Comparison of ENCODE assay signal across 27 mouse cellular contexts in genomic region chr2:18963286-18964040, GRCm38 (mm10). TPM values are rescaled to one million over a fixed set of nuclear protein-coding genes. Genes with fewer than 3 reads are reported as not detected.
DNase-seq lines count a peak whose midpoint lies in the region; ATAC-seq and TF ChIP-seq lines count a peak whose summit lies in the region.
"Had no signal": no experiment of that assay in that cellular context is flagged by ENCODE, and none has a peak within 500 bp of the region (broad histone marks: within the 10 kb centered on the region; RNA-seq: fewer than 3 reads in every experiment).

No protein-coding gene starts in this region.

- no peak for TF ChIP-seq EP300 in stomach, postnatal 0 days (optimal IDR thresholded peaks at IDR 0.05)

- H3K4me3 ChIP-seq in forebrain, embryonic 13.5 days = no peak overlapping the region
- H3K4me3 ChIP-seq in forebrain, embryonic 11.5 days (ENCODE audit: low read depth, low read length) = no peak overlapping the region
- no peak overlapping the region for H3K4me3 ChIP-seq in stomach, embryonic 15.5 days (replicated peaks)
- no peak overlapping the region for H3K4me3 ChIP-seq in stomach, postnatal 0 days (ENCODE audit: low read depth, low read length)
- no peak overlapping the region for H3K4me3 ChIP-seq in limb, embryonic 10.5 days
- H3K4me3 ChIP-seq: embryonic facial prominence, embryonic 15.5 days; heart, adult 2 months; heart, embryonic 12.5 days; hindbrain, embryonic 15.5 days; kidney, embryonic 15.5 days; layer of hippocampus, adult 2 months had no signal

- WGBS in forebrain, embryonic 13.5 days = 84% methylated on average over 13 of the region's 13 CpGs
- WGBS in forebrain, embryonic 11.5 days = 77% methylated on average over 13 of the region's 13 CpGs
- 83% methylated on average over 13 of the region's 13 CpGs for WGBS in stomach, embryonic 15.5 days
- 78% methylated on average over 13 of the region's 13 CpGs for whole genome bisulfite sequencing in stomach, postnatal 0 days
- 80% methylated on average over 13 of the region's 13 CpGs for WGBS in limb, embryonic 10.5 days

- H3K4me1 ChIP-seq in forebrain, embryonic 13.5 days = 0 out of 2 replicates have a peak, but pooled peaks cover 6% of the 10 kb centered on the region
- H3K4me1 ChIP-seq in forebrain, embryonic 11.5 days (replicated peaks; ENCODE audit: control insufficient read depth, insufficient read depth, low read length) = no peaks in the 10 kb centered on the region
- no peaks in the 10 kb centered on the region for H3K4me1 ChIP-seq in stomach, embryonic 15.5 days
- no peaks in the 10 kb centered on the region for H3K4me1 ChIP-seq in stomach, postnatal 0 days (replicated peaks; ENCODE audit: control insufficient read depth, insufficient read depth)
- H3K4me1 ChIP-seq in limb, embryonic 10.5 days = peaks cover 31% of the 10 kb centered on the region
- H3K4me1 ChIP-seq: hindbrain, embryonic 15.5 days had no signal

- no peak overlapping the region for H3K4me2 ChIP-seq in forebrain, embryonic 13.5 days
- H3K4me2 ChIP-seq in forebrain, embryonic 11.5 days (ENCODE audit: low read depth, low read length, severe bottlenecking) = no peak overlapping the region
- H3K4me2 ChIP-seq in stomach, embryonic 15.5 days = no peak overlapping the region
- no peak overlapping the region for H3K4me2 ChIP-seq in stomach, postnatal 0 days (replicated peaks; ENCODE audit: low read depth)
- H3K4me2 ChIP-seq: embryonic facial prominence, embryonic 15.5 days; heart, embryonic 12.5 days; hindbrain, embryonic 15.5 days; kidney, embryonic 15.5 days had no signal

- H3K27me3 ChIP-seq in forebrain, embryonic 13.5 days = no peaks in the 10 kb centered on the region
- no peaks in the 10 kb centered on the region for H3K27me3 ChIP-seq in forebrain, embryonic 11.5 days (ENCODE audit: control insufficient read depth, insufficient read depth, low read length)
- no peaks in the 10 kb centered on the region for H3K27me3 ChIP-seq in stomach, embryonic 15.5 days (replicated peaks)
- no peaks in the 10 kb centered on the region for H3K27me3 ChIP-seq in stomach, postnatal 0 days (ENCODE audit: control insufficient read depth, insufficient read depth, low read length)
- H3K27me3 ChIP-seq in limb, embryonic 10.5 days (ENCODE audit: low read depth, poor library complexity, severe bottlenecking) = no peaks in the 10 kb centered on the region
- H3K27me3 ChIP-seq: embryonic facial prominence, embryonic 15.5 days; heart, embryonic 12.5 days; hindbrain, embryonic 15.5 days; kidney, embryonic 15.5 days had no signal

- H3K9ac ChIP-seq in forebrain, embryonic 13.5 days = no peak overlapping the region
- H3K9ac ChIP-seq in forebrain, embryonic 11.5 days (ENCODE audit: low read length) = no peak overlapping the region
- no peak overlapping the region for H3K9ac ChIP-seq in stomach, embryonic 15.5 days
- H3K9ac ChIP-seq in stomach, postnatal 0 days (ENCODE audit: low read length) = no peak overlapping the region
- H3K9ac ChIP-seq: embryonic facial prominence, embryonic 15.5 days; heart, embryonic 12.5 days; hindbrain, embryonic 15.5 days; kidney, embryonic 15.5 days; liver, embryonic 14.5 days had no signal

- TF ChIP-seq CTCF in stomach, postnatal 0 days (IDR thresholded peaks at IDR 0.05; ENCODE audit: low read depth) = no peak

- H3K36me3 ChIP-seq in forebrain, embryonic 13.5 days (ENCODE audit: poor library complexity, severe bottlenecking) = no peaks in the 10 kb centered on the region
- no peaks in the 10 kb centered on the region for H3K36me3 ChIP-seq in forebrain, embryonic 11.5 days (ENCODE audit: control insufficient read depth, insufficient read depth, low read length)
- H3K36me3 ChIP-seq in stomach, embryonic 15.5 days = no peaks in the 10 kb centered on the region
- no peaks in the 10 kb centered on the region for H3K36me3 ChIP-seq in stomach, postnatal 0 days (ENCODE audit: control insufficient read depth, insufficient read depth, low read length)
- no peaks in the 10 kb centered on the region for H3K36me3 ChIP-seq in limb, embryonic 10.5 days
- H3K36me3 ChIP-seq: embryonic facial prominence, embryonic 15.5 days; heart, embryonic 12.5 days; hindbrain, embryonic 15.5 days; kidney, embryonic 15.5 days had no signal

- H3K9me3 ChIP-seq in forebrain, embryonic 13.5 days (replicated peaks) = no peaks in the 10 kb centered on the region
- no peaks in the 10 kb centered on the region for H3K9me3 ChIP-seq in forebrain, embryonic 11.5 days (ENCODE audit: control insufficient read depth, low read length)
- no peaks in the 10 kb centered on the region for H3K9me3 ChIP-seq in stomach, embryonic 15.5 days
- H3K9me3 ChIP-seq in stomach, postnatal 0 days (ENCODE audit: control insufficient read depth, low read length) = no peaks in the 10 kb centered on the region
- no peaks in the 10 kb centered on the region for H3K9me3 ChIP-seq in limb, embryonic 10.5 days (replicated peaks)
- H3K9me3 ChIP-seq: embryonic facial prominence, embryonic 15.5 days; G1E; hindbrain, embryonic 15.5 days; kidney, embryonic 15.5 days had no signal

- ATAC-seq in forebrain, embryonic 13.5 days = 0 out of 2 replicates have a peak, but pooled peaks have one; percentile 13
- ATAC-seq in forebrain, embryonic 11.5 days (replicated peaks; ENCODE audit: low FRiP score) = no peak
- 0 out of 2 replicates have a peak, but pooled peaks have one; percentile 35 for ATAC-seq in stomach, embryonic 15.5 days (ENCODE audit: insufficient read depth, low FRiP score, low read depth)
- no peak for ATAC-seq in stomach, postnatal 0 days (ENCODE audit: low FRiP score, low TSS enrichment)
- ATAC-seq: forebrain, embryonic 14.5 days had no signal

- DNase-seq in forebrain, embryonic 11.5 days (ENCODE audit: low spot score) = no peak
- DNase-seq in stomach, postnatal 0 days (ENCODE audit: low spot score) = no peak
- DNase-seq in limb, embryonic 10.5 days (ENCODE audit: low spot score) = no peak
- DNase-seq in thymus, postnatal 4 days = peak; percentile 50
- no peak for DNase-seq in right cerebral cortex, adult 18-20 months
- DNase-seq: adrenal gland, postnatal 10 days; cerebellum, adult 11-12 months; cerebellum, adult 9-11 months; gastrocnemius, postnatal 25 days; heart, adult 2 months; kidney, adult 18-20 months; kidney, postnatal 25 days; lung, adult 2 months; lung, postnatal 10 days; midbrain, embryonic 14.5 days; retina, postnatal 1 day; spleen, adult 18-20 months had no signal

- H3K27ac ChIP-seq in forebrain, embryonic 13.5 days = no peak overlapping the region
- H3K27ac ChIP-seq in forebrain, embryonic 11.5 days (ENCODE audit: low read depth, low read length) = no peak overlapping the region
- H3K27ac ChIP-seq in stomach, embryonic 15.5 days = no peak overlapping the region
- no peak overlapping the region for H3K27ac ChIP-seq in stomach, postnatal 0 days (replicated peaks)
- H3K27ac ChIP-seq in limb, embryonic 10.5 days = 0 out of 2 replicates have a peak overlapping the region, but pooled peaks have one; percentile 19
- H3K27ac ChIP-seq: embryonic facial prominence, embryonic 15.5 days; heart, adult 2 months; hindbrain, embryonic 15.5 days; kidney, embryonic 15.5 days; layer of hippocampus, adult 2 months; liver, embryonic 14.5 days had no signal

RNA-seq across cellular contexts. Expression of gene Pip4k2a, which starts 34.5 kb away (rescaled TPM):
- polyA plus RNA-seq in forebrain, embryonic 13.5 days (2015; fragmentation: Nextera tagmentation; extraction: Ambion mirVana) = 8.0 and 8.3 TPM in 2 replicates
- 9.2 and 9.3 TPM in 2 replicates for polyA plus RNA-seq in forebrain, embryonic 11.5 days (2014; fragmentation: Nextera tagmentation; extraction: Ambion mirVana)
- 11.8 and 12.4 TPM in 2 replicates for polyA plus RNA-seq in stomach, embryonic 15.5 days (2015; fragmentation: Nextera tagmentation; extraction: Ambion mirVana)
- polyA plus RNA-seq in stomach, postnatal 0 days (2015; fragmentation: Nextera tagmentation; extraction: Ambion mirVana) = 4.5 and 4.8 TPM in 2 replicates
- 5.6 and 6.7 TPM in 2 replicates for polyA plus RNA-seq in limb, embryonic 10.5 days (2016; fragmentation: Nextera tagmentation; extraction: Ambion mirVana)

RNA-seq across cellular contexts. Expression of gene 4930426L09Rik, which starts 34.7 kb away (rescaled TPM):
- 0.26 and 0.48 TPM in 2 replicates for polyA plus RNA-seq in forebrain, embryonic 13.5 days (2015; fragmentation: Nextera tagmentation; extraction: Ambion mirVana)
- 0.25 and 0.43 TPM in 2 replicates for polyA plus RNA-seq in forebrain, embryonic 11.5 days (2014; fragmentation: Nextera tagmentation; extraction: Ambion mirVana)
- polyA plus RNA-seq in stomach, embryonic 15.5 days (2015; fragmentation: Nextera tagmentation; extraction: Ambion mirVana) = 0.23 and 0.61 TPM in 2 replicates
- polyA plus RNA-seq in stomach, postnatal 0 days (2015; fragmentation: Nextera tagmentation; extraction: Ambion mirVana) = 0.44 and 0.93 TPM in 2 replicates
- 0.20 and 0.25 TPM in 2 replicates for polyA plus RNA-seq in limb, embryonic 10.5 days (2016; fragmentation: Nextera tagmentation; extraction: Ambion mirVana)

Comparison
In these comparisons a context has a peak if more than half of its experiments do, and no peak if none do; other contexts are left out.
1. ATAC-seq: peak in forebrain, embryonic 13.5 days (single experiment) and stomach, embryonic 15.5 days (single experiment); none in forebrain, embryonic 11.5 days (single experiment) and stomach, postnatal 0 days (single experiment).